ENCODE assay signal across 9 mouse cellular contexts in genomic region chr17:15440463-15441121, GRCm38 (mm10). TPM values are rescaled to one million over a fixed set of nuclear protein-coding genes. Genes with fewer than 3 reads are reported as not detected.
DNase-seq lines count a peak whose midpoint lies in the region; ATAC-seq and TF ChIP-seq lines count a peak whose summit lies in the region.
"Had no signal": no experiment of that assay in that cellular context is flagged by ENCODE, and none has a peak within 500 bp of the region (broad histone marks: within the 10 kb centered on the region; RNA-seq: fewer than 3 reads in every experiment).

No protein-coding gene starts in this region.

- peaks cover 19% of the 10 kb centered on the region for H3K4me1 ChIP-seq in heart, embryonic 13.5 days
- H3K4me1 ChIP-seq in bone marrow, adult 2 months (ENCODE audit: control insufficient read depth, insufficient read depth, low read length): peaks cover 6% of the 10 kb centered on the region
- H3K4me1 ChIP-seq in limb, embryonic 10.5 days: peaks cover 20% of the 10 kb centered on the region
- peaks cover 8% of the 10 kb centered on the region for H3K4me1 ChIP-seq in neural tube, embryonic 11.5 days (ENCODE audit: control insufficient read depth, insufficient read depth, low read length)

- no peaks in the 10 kb centered on the region for H3K27me3 ChIP-seq in heart, embryonic 13.5 days (replicated peaks)
- no peaks in the 10 kb centered on the region for H3K27me3 ChIP-seq in limb, embryonic 10.5 days (ENCODE audit: low read depth, poor library complexity, severe bottlenecking)
- H3K27me3 ChIP-seq in neural tube, embryonic 11.5 days (ENCODE audit: control insufficient read depth, insufficient read depth, low read length): no peaks in the 10 kb centered on the region
- H3K27me3 ChIP-seq: Patski had no signal

- no peak for TF ChIP-seq CTCF in bone marrow, adult 2 months (IDR thresholded peaks at IDR 0.05; ENCODE audit: control insufficient read depth, insufficient read depth, low read length)

- WGBS in heart, embryonic 13.5 days: 9% methylated on average over 11 of the region's 11 CpGs
- WGBS in bone marrow, adult 2 months: 30% methylated on average over 11 of the region's 11 CpGs
- 4% methylated on average over 11 of the region's 11 CpGs for whole genome bisulfite sequencing in limb, embryonic 10.5 days
- 3% methylated on average over 11 of the region's 11 CpGs for WGBS in neural tube, embryonic 11.5 days

- peak overlapping the region; percentile 54 for H3K4me2 ChIP-seq in heart, embryonic 13.5 days
- H3K4me2 ChIP-seq in neural tube, embryonic 11.5 days (ENCODE audit: low read depth): peak overlapping the region; percentile 26; the same call in 1 of the 2 replicates

- no peaks in the 10 kb centered on the region for H3K36me3 ChIP-seq in heart, embryonic 13.5 days
- no peaks in the 10 kb centered on the region for H3K36me3 ChIP-seq in limb, embryonic 10.5 days
- no peaks in the 10 kb centered on the region for H3K36me3 ChIP-seq in neural tube, embryonic 11.5 days (ENCODE audit: control insufficient read depth, insufficient read depth, low read length)

- H3K9me3 ChIP-seq in heart, embryonic 13.5 days: no peaks in the 10 kb centered on the region
- H3K9me3 ChIP-seq in limb, embryonic 10.5 days (replicated peaks): no peaks in the 10 kb centered on the region
- no peaks in the 10 kb centered on the region for H3K9me3 ChIP-seq in neural tube, embryonic 11.5 days (ENCODE audit: control insufficient read depth, low read length)

- H3K4me3 ChIP-seq in heart, embryonic 13.5 days: no peak overlapping the region
- H3K4me3 ChIP-seq in bone marrow, adult 2 months (replicated peaks; ENCODE audit: control insufficient read depth, low read depth, low read length): no peak overlapping the region
- peak overlapping the region; percentile 41 for H3K4me3 ChIP-seq in limb, embryonic 10.5 days
- H3K4me3 ChIP-seq in neural tube, embryonic 11.5 days (ENCODE audit: low read depth, low read length): no peak overlapping the region

- no peak for TF ChIP-seq POLR2A in bone marrow, adult 2 months (IDR thresholded peaks at IDR 0.05; ENCODE audit: borderline replicate concordance, control insufficient read depth, low read depth, low read length)

- DNase-seq in heart, adult 8-10 months (ENCODE audit: low spot score): no peak
- DNase-seq in limb, embryonic 10.5 days (ENCODE audit: low spot score): peak; percentile 83
- DNase-seq in neural tube, embryonic 11.5 days (ENCODE audit: low spot score): peak; percentile 65
- no peak for DNase-seq in gastrocnemius, adult 18-20 months (ENCODE audit: low spot score)
- no peak for DNase-seq in adrenal gland, postnatal 4 days (ENCODE audit: low spot score in 2 of 2)

- no peak overlapping the region; the same call in 1 of the 2 replicates for H3K27ac ChIP-seq in heart, embryonic 13.5 days (replicated peaks)
- H3K27ac ChIP-seq in bone marrow, adult 2 months (ENCODE audit: control insufficient read depth, insufficient read depth, low read depth, low read length, poor library complexity): peak overlapping the region; percentile 50
- H3K27ac ChIP-seq in limb, embryonic 10.5 days: peak overlapping the region; percentile 87
- peak overlapping the region; percentile 50; the same call in 1 of the 2 replicates for H3K27ac ChIP-seq in neural tube, embryonic 11.5 days (ENCODE audit: low read depth, low read length)

- ATAC-seq in heart, embryonic 13.5 days (ENCODE audit: extremely low read depth, insufficient number of reproducible peaks, low FRiP score, low TSS enrichment): peak; percentile 25; the same call in 1 of the 2 replicates
- ATAC-seq in granulocyte monocyte progenitor cell, adult 5-6 weeks (replicated peaks; ENCODE audit: poor library complexity, severe bottlenecking): peak; percentile 78
- peak; percentile 95 for ATAC-seq in neural tube, embryonic 11.5 days (ENCODE audit: insufficient read depth, low FRiP score, low TSS enrichment)
- ATAC-seq: Patski had no signal

- H3K9ac ChIP-seq in heart, embryonic 13.5 days: peak overlapping the region; percentile 17; the same call in 1 of the 2 replicates
- H3K9ac ChIP-seq in neural tube, embryonic 11.5 days (ENCODE audit: low read length): peak overlapping the region; percentile 31; the same call in 1 of the 2 replicates

RNA-seq across cellular contexts. Expression of gene Fam120b, which starts 44.6 kb away (rescaled TPM):
- 13.9 and 15.2 TPM in 2 replicates for polyA plus RNA-seq in heart, embryonic 13.5 days (2015; fragmentation: Nextera tagmentation; extraction: Ambion mirVana)
- 10 to 100 TPM; 11.2 to 14.7 (median 14.2) TPM for total RNA-seq in heart, adult 8-10 months (2022)
- polyA plus RNA-seq in bone marrow, adult 2 months (2011; ENCODE audit: insufficient read depth, insufficient read length, low replicate concordance, missing spikeins): 4.6 and 8.2 TPM in 2 replicates
- total RNA-seq in granulocyte monocyte progenitor cell, adult 5-6 weeks (2014; fragmentation: Nextera tagmentation): 11.0 and 16.5 TPM in 2 replicates
- total RNA-seq in granulocyte monocyte progenitor cell, adult 5-6 weeks (2017): 11.1 and 12.4 TPM in 2 replicates
- 22.2 and 27.6 TPM in 2 replicates for polyA plus RNA-seq in limb, embryonic 10.5 days (2016; fragmentation: Nextera tagmentation; extraction: Ambion mirVana)
- 36.6 and 37.2 TPM in 2 replicates for polyA plus RNA-seq in neural tube, embryonic 11.5 days (2014; fragmentation: Nextera tagmentation; extraction: Ambion mirVana)
- total RNA-seq in gastrocnemius, adult 18-20 months (2021): 1 to 10 TPM; 9.8 to 10.0 TPM
- 10 to 100 TPM; 19.2 to 23.6 TPM for total RNA-seq in adrenal gland, postnatal 4 days (2021)

RNA-seq across cellular contexts. Expression of gene Psmb1, which starts 59.0 kb away (rescaled TPM):
- 194 and 219 TPM in 2 replicates for polyA plus RNA-seq in heart, embryonic 13.5 days (2015; fragmentation: Nextera tagmentation; extraction: Ambion mirVana)
- 100 to 1,000 TPM; 115 to 133 (median 121) TPM for total RNA-seq in heart, adult 8-10 months (2022)
- polyA plus RNA-seq in bone marrow, adult 2 months (2011; ENCODE audit: insufficient read depth, insufficient read length, low replicate concordance, missing spikeins): 146 and 240 TPM in 2 replicates
- total RNA-seq in granulocyte monocyte progenitor cell, adult 5-6 weeks (2014; fragmentation: Nextera tagmentation): 154 and 160 TPM in 2 replicates
- 200 and 213 TPM in 2 replicates for total RNA-seq in granulocyte monocyte progenitor cell, adult 5-6 weeks (2017)
- 286 and 310 TPM in 2 replicates for polyA plus RNA-seq in limb, embryonic 10.5 days (2016; fragmentation: Nextera tagmentation; extraction: Ambion mirVana)
- polyA plus RNA-seq in neural tube, embryonic 11.5 days (2014; fragmentation: Nextera tagmentation; extraction: Ambion mirVana): 287 and 288 TPM in 2 replicates
- total RNA-seq in gastrocnemius, adult 18-20 months (2021): 100 to 1,000 TPM; 105 to 115 TPM
- 100 to 1,000 TPM; 174 to 182 TPM for total RNA-seq in adrenal gland, postnatal 4 days (2021)

RNA-seq across cellular contexts. Expression of gene Tbp, which starts 59.1 kb away (rescaled TPM):
- 24.7 and 28.0 TPM in 2 replicates for polyA plus RNA-seq in heart, embryonic 13.5 days (2015; fragmentation: Nextera tagmentation; extraction: Ambion mirVana)
- 10 to 100 TPM in 2 of 4 experiments, 1 to 10 TPM in 2; 8.4 to 11.2 (median 9.4) TPM for total RNA-seq in heart, adult 8-10 months (2022)
- polyA plus RNA-seq in bone marrow, adult 2 months (2011; ENCODE audit: insufficient read depth, insufficient read length, low replicate concordance, missing spikeins): 14.0 and 15.6 TPM in 2 replicates
- total RNA-seq in granulocyte monocyte progenitor cell, adult 5-6 weeks (2014; fragmentation: Nextera tagmentation): 46.1 and 57.1 TPM in 2 replicates
- total RNA-seq in granulocyte monocyte progenitor cell, adult 5-6 weeks (2017): 70.6 and 70.8 TPM in 2 replicates
- 66.7 and 67.0 TPM in 2 replicates for polyA plus RNA-seq in limb, embryonic 10.5 days (2016; fragmentation: Nextera tagmentation; extraction: Ambion mirVana)
- 84.7 TPM in 2 replicates for polyA plus RNA-seq in neural tube, embryonic 11.5 days (2014; fragmentation: Nextera tagmentation; extraction: Ambion mirVana)
- total RNA-seq in gastrocnemius, adult 18-20 months (2021): 1 to 10 TPM; 6.7 to 7.0 TPM
- total RNA-seq in adrenal gland, postnatal 4 days (2021): 10 to 100 TPM; 44.1 to 45.5 TPM

Comparison
In these comparisons a context has a peak if more than half of its experiments do, and no peak if none do; other contexts are left out.
1. ATAC-seq: peak in every context shown above with its lines; median percentile 95 in neural tube, embryonic 11.5 days; 78 in granulocyte monocyte progenitor cell, adult 5-6 weeks; 25 in heart, embryonic 13.5 days.
2. DNase-seq: peak in limb, embryonic 10.5 days (single experiment) and neural tube, embryonic 11.5 days (single experiment); none in heart, adult 8-10 months (single experiment), gastrocnemius, adult 18-20 months (single experiment) and adrenal gland, postnatal 4 days (0 of 2).